Mouse (Mus musculus) midbrain, embryonic 14.5 days (tissue): ENCODE measurements around the gene Mcfd2. TPM values are rescaled to one million over a fixed set of nuclear protein-coding genes. Genes with fewer than 3 reads are reported as not detected.

ENCODE experiments used
- ATAC-seq: fragments of 200-750 bp; cut with Nextera tagmentation; 2 replicates; pipeline ENCODE4 v1.8.0; 2017; ENCODE audit warnings: moderate number of reproducible peaks, moderate library complexity; ENCODE audit not compliant: low FRiP score, low TSS enrichment
- DNase-seq: peaks from one replicate; pipeline ENCODE4 v3.0.0-alpha.2; 2015
- H3K27ac ChIP-seq: fragments of 300-500 bp; sonication (generic); replicated peaks from 2 replicates; pipeline ENCODE4 v1.5.1; 2014; ENCODE audit warnings: mild to moderate bottlenecking, low read depth, low read length, moderate library complexity
- H3K27me3 ChIP-seq: fragments of 300-500 bp; sonication (generic); 2 replicates; pipeline ENCODE4 v1.6.1; 2014; ENCODE audit warnings: low read length, control low read depth, mixed read lengths; ENCODE audit not compliant: control insufficient read depth, insufficient read depth
- H3K36me3 ChIP-seq: fragments of 300-500 bp; sonication (generic); 2 replicates; pipeline ENCODE4 v1.6.1; 2014; ENCODE audit warnings: low read length, control low read depth; ENCODE audit not compliant: control insufficient read depth, insufficient read depth
- H3K4me1 ChIP-seq: fragments of 300-500 bp; sonication (generic); 2 replicates; pipeline ENCODE4 v1.6.1; 2014; ENCODE audit warnings: mild to moderate bottlenecking, antibody characterized with exemption, low read length, control low read depth; ENCODE audit not compliant: control insufficient read depth, insufficient read depth
- H3K4me2 ChIP-seq: fragments of 300-500 bp; sonication (generic); 2 replicates; pipeline ENCODE4 v1.6.1; 2014; ENCODE audit warnings: mild to moderate bottlenecking, low read length, moderate library complexity
- H3K4me3 ChIP-seq: fragments of 300-500 bp; sonication (generic); replicated peaks from 2 replicates; pipeline ENCODE4 v1.5.1; 2014; ENCODE audit warnings: low read depth, low read length
- H3K9ac ChIP-seq: fragments of 300-500 bp; sonication (generic); replicated peaks from 2 replicates; pipeline ENCODE4 v1.6.1; 2014; ENCODE audit warnings: mild to moderate bottlenecking, low read length, moderate library complexity
- H3K9me3 ChIP-seq: fragments of 300-500 bp; sonication (generic); 2 replicates; pipeline ENCODE4 v1.6.1; 2016; ENCODE audit warnings: low read length, control low read depth, mixed read lengths; ENCODE audit not compliant: control insufficient read depth
- WGBS: fragments of 180-500 bp; shearing (Covaris S2); extraction: QIAGEN DNeasy Blood & Tissue Kit; methylation state at CpG from one replicate; pipeline ENCODE4 v1.1.7; 2014; 5-methylcytosine and 5-hydroxymethylcytosine counted together
- polyA plus RNA-seq: library from polyadenylated mRNA; unstranded; fragments of >200 nt; fragmentation: Nextera tagmentation; extraction: Ambion mirVana; gene quantifications from 2 replicates; pipeline ENCODE4 v1.2.1, GENCODE M21; 2014

Mcfd2 gene
- polyA plus RNA-seq, 1 experiment from 2014 or later = 48.1 TPM

DNA sequence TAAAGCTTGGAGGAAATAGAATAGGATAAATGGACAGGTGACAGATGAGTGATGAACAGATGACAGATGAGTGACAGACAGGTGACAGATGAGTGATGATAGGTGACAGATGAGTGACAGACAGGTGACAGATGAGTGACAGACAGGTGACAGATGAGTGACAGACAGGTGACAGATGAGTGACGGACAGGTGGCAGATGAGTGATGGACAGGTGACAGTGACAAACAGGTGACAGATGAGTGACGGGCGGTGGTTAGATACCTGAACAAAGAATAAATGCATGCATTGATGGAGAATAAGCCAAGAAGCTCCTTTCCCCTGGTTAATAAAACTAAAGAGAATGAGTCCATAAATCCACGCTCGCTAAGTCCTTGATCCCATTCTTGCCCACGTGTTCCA is 30.7 kb downstream of the Mcfd2 start:
- no peaks in the 10 kb centered on the region for H3K27me3 ChIP-seq
- H3K4me3 ChIP-seq = no peak overlapping the region
- no peaks in the 10 kb centered on the region for H3K36me3 ChIP-seq
- no peak for ATAC-seq
- DNase-seq = no peak
- H3K4me1 ChIP-seq = peaks cover 7% of the 10 kb centered on the region; the same call in 1 of the 2 replicates
- H3K9me3 ChIP-seq = 0 out of 2 replicates have a peak, but pooled peaks cover 5% of the 10 kb centered on the region
- no peak overlapping the region for H3K27ac ChIP-seq
- H3K4me2 ChIP-seq = no peak overlapping the region
- H3K9ac ChIP-seq = no peak overlapping the region
- 93% methylated on average over 6 of the region's 6 CpGs for WGBS

DNA sequence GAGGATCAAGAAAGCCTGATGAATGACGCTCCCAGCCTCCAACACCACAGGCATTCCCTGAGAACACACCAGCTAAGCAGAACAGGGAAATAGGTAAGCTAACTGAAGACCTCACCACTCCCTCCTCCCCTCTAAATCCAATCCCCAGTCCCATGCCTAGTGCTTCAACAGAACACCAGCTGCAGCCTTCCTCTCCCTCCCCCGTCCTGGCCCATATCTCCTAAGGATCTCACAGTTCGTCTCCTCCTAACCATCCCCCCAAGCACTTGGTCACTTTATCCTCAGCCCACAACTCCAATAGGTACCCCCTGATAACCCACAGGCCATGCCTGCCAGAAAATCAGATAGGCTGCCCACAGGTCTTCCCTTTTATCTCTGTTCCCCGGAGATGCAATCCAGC is 37.9 kb downstream of the Mcfd2 start:
- DNase-seq = no peak
- Histone ChIP-seq H3K36me3 (no peaks in the 10 kb centered on the region), H3K9ac (no peak overlapping the region), H3K27ac (no peak overlapping the region), H3K4me1 (no peaks in the 10 kb centered on the region), H3K4me2 (no peak overlapping the region), H3K9me3 (0 out of 2 replicates have a peak, but pooled peaks cover 1% of the 10 kb centered on the region), H3K4me3 (no peak overlapping the region), H3K27me3 (no peaks in the 10 kb centered on the region)
- 70% methylated on average over 4 of the region's 4 CpGs for WGBS
- ATAC-seq = no peak

DNA sequence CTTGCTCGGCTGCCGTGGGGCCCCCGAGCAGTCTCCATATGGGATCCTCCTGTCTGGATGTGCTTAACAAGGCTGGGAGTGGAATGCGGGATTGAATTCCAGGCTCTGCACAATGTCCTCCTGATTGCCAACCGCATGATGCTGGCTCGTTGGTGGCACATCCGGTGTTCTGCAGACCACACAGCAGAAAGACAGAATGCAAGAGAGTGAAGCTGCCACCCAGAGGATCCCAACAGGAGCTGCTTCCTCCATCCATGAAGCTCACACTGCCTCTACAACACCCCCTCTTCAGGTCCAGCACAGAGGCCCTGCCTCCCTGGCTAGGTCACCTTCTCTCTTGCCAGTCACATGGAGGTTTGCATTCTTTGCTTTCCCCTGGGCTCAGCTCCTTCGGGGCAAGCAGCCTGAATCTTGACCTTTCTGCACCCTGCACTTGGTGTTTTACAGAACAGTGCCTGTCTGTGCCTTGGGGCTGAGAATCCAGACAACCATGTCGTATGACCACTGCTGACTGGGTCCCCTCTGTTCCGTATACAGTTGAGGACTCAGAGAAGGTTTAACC is 39.6 kb downstream of the Mcfd2 start:
- H3K36me3 ChIP-seq = no peaks in the 10 kb centered on the region
- H3K4me2 ChIP-seq = no peak overlapping the region
- H3K4me1 ChIP-seq = no peaks in the 10 kb centered on the region
- ATAC-seq (no peak), DNase-seq (no peak)
- H3K9me3 ChIP-seq = no peaks in the 10 kb centered on the region
- no peak overlapping the region for H3K4me3 ChIP-seq
- 76% methylated on average over 10 of the region's 10 CpGs for WGBS
- no peak overlapping the region for H3K9ac ChIP-seq
- H3K27ac ChIP-seq = no peak overlapping the region
- H3K27me3 ChIP-seq = no peaks in the 10 kb centered on the region

DNA sequence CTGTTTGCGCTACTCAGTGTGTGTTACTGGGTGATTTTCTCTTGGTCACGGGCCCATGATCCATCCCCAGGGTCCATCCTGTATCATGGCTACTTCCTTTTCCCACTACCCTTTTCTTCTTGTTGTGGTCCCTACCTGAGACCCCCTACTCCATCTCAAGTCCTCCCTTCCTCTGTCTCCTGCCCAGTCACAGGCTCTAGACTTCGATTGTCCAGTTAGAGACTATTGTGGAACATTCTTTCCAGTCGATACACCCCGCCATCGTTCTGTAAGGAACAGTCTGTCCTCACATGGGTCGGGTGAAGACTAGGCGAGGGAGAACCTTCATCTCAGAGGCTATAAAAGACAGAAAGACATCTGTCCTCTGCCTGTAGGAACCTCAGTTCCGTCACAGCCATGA is 40.4 kb downstream of the Mcfd2 start:
- no peaks in the 10 kb centered on the region for H3K36me3 ChIP-seq
- H3K9me3 ChIP-seq = no peaks in the 10 kb centered on the region
- H3K4me3 ChIP-seq = no peak overlapping the region
- no peaks in the 10 kb centered on the region for H3K27me3 ChIP-seq
- no peak overlapping the region for H3K4me2 ChIP-seq
- 93% methylated on average over 9 of the region's 9 CpGs for WGBS
- no peak overlapping the region for H3K9ac ChIP-seq
- ATAC-seq = no peak
- H3K27ac ChIP-seq = no peak overlapping the region
- H3K4me1 ChIP-seq = no peaks in the 10 kb centered on the region
- no peak for DNase-seq

DNA sequence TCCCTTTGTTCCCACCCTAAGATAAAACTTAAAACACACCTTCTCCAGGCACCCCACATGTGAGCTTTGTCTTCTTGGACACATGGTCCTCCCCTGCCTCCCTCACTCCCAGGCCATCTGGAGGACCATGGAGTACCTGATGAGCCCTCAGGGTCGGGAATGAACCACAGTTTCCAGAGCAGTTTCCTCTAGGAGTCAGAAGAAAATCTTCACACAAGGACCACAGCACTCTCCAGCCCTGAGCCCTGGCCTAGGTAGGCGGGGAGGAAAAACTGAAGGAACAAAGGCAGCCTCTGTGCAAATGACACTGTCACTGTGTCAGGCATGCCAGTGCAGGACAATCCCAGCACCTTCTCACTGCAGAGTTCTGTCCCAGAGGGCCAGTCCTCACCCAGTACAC is 41.3 kb downstream of the Mcfd2 start:
- ATAC-seq (no peak), DNase-seq (no peak)
- H3K4me2 ChIP-seq = no peak overlapping the region
- no peaks in the 10 kb centered on the region for H3K27me3 ChIP-seq
- no peak overlapping the region for H3K4me3 ChIP-seq
- H3K9ac ChIP-seq = no peak overlapping the region
- WGBS = 61% methylated on average over 2 of the region's 2 CpGs
- no peaks in the 10 kb centered on the region for H3K4me1 ChIP-seq
- no peaks in the 10 kb centered on the region for H3K9me3 ChIP-seq
- no peak overlapping the region for H3K27ac ChIP-seq
- no peaks in the 10 kb centered on the region for H3K36me3 ChIP-seq

DNA sequence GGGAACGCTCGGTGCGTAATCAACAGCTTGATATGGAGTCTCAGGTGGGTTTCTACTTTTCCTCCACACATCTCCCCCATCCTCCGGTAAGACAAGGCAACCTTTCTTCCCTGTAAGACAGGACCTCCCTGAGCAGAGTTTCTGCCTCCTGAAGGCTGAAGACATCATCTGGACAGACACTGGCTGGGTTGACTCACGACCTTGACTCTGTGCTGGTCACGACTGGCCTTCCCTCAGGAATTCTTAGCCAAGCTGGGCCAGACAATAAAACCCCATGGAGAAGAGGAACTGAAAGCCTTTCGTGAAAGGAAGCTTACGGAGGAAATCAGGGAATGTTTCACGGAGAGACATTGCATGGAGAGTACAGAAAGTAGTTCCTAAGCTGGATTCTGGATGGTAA is 46.3 kb downstream of the Mcfd2 start:
- WGBS = 77% methylated on average over 9 of the region's 9 CpGs

DNA sequence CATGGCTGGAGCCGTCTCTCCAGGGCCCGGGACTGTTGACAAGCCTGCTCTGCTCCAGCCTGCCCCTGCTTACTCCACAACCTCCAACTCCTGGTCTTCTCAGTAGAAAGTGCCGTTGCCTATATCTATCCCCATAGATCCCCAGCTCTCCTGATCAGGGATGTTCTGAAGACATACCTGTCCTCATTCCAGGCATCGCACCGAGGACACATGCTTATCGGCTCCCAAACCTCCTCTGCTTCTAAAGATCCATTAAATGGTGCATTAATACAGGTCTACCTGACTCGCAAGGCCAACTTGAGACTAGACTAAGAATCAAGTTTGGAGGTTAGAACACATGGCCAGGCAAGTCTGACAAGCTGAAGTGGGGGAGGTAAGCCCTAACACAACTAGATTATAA is 51.2 kb downstream of the Mcfd2 start:
- 95% methylated on average over 7 of the region's 7 CpGs for WGBS
- H3K9me3 ChIP-seq = no peaks in the 10 kb centered on the region
- DNase-seq = no peak
- H3K36me3 ChIP-seq = no peaks in the 10 kb centered on the region
- no peaks in the 10 kb centered on the region for H3K4me1 ChIP-seq
- no peak overlapping the region for H3K9ac ChIP-seq
- H3K27me3 ChIP-seq = no peaks in the 10 kb centered on the region
- no peak overlapping the region for H3K4me2 ChIP-seq
- H3K4me3 ChIP-seq = no peak overlapping the region
- H3K27ac ChIP-seq = no peak overlapping the region
- no peak for ATAC-seq

More for the DNA sequence above, 46.3 kb downstream of the Mcfd2 start:
- H3K27ac ChIP-seq = no peak overlapping the region
- no peaks in the 10 kb centered on the region for H3K4me1 ChIP-seq
- DNase-seq (no peak), ATAC-seq (no peak)
- H3K4me2 ChIP-seq = no peak overlapping the region
- H3K27me3 ChIP-seq = no peaks in the 10 kb centered on the region
- no peaks in the 10 kb centered on the region for H3K9me3 ChIP-seq
- H3K36me3 ChIP-seq = no peaks in the 10 kb centered on the region
- H3K4me3 ChIP-seq = no peak overlapping the region
- no peak overlapping the region for H3K9ac ChIP-seq

DNA sequence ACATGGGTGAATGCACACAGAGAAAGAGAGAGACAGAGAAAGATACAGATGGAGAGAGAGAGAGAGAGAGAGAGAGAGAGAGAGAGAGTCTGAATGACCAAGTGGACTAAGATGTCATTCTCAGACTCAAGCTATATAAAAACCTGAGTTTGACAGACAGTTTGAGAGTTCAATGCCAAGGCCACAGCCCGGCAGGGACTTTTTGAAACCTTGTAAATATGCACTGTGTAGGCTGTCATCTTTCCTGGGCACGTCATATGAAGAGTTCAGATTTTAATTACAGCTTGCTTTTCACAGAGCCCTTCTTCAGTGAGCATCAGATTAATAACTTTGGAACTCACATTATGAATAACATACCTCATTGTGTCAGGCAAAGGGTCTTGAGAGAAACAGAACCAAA is 55.2 kb downstream of the Mcfd2 start:
- no peak overlapping the region for H3K4me3 ChIP-seq
- no peak overlapping the region for H3K4me2 ChIP-seq
- no peak overlapping the region for H3K9ac ChIP-seq
- H3K36me3 ChIP-seq = no peaks in the 10 kb centered on the region
- no peak for ATAC-seq
- H3K4me1 ChIP-seq = no peaks in the 10 kb centered on the region
- no peaks in the 10 kb centered on the region for H3K9me3 ChIP-seq
- no peak overlapping the region for H3K27ac ChIP-seq
- WGBS = 85% methylated on average over 2 of the region's 2 CpGs
- H3K27me3 ChIP-seq = no peaks in the 10 kb centered on the region
- DNase-seq = no peak

DNA sequence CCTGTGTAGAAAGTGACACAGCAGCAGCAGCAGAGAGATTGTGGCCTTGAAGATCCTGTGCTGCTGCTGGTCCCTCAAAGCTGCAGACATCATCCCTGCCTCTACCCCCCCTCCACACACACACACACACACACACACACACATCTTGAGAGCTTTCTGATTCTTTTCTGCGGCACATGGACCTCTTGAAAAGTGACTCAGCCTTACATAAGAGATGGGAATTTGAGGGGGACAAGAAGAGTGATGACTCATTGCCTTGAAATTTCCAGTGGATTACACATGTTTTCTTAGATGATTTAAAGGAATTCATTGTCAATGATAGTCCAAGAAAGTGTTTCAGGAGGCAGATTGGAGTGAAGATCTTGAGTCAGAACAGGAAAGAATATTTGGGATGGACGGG is 58.9 kb downstream of the Mcfd2 start:
- no peak for ATAC-seq
- Histone ChIP-seq H3K27ac (no peak overlapping the region), H3K9me3 (no peaks in the 10 kb centered on the region), H3K4me2 (no peak overlapping the region), H3K4me3 (no peak overlapping the region), H3K36me3 (no peaks in the 10 kb centered on the region), H3K27me3 (no peaks in the 10 kb centered on the region), H3K9ac (no peak overlapping the region), H3K4me1 (0 out of 2 replicates have a peak, but pooled peaks cover 6% of the 10 kb centered on the region)
- DNase-seq = no peak
- WGBS = 91% methylated on average over 2 of the region's 2 CpGs
